Comparison of ENCODE assay signal across 19 mouse cellular contexts in the genomic region with DNA sequence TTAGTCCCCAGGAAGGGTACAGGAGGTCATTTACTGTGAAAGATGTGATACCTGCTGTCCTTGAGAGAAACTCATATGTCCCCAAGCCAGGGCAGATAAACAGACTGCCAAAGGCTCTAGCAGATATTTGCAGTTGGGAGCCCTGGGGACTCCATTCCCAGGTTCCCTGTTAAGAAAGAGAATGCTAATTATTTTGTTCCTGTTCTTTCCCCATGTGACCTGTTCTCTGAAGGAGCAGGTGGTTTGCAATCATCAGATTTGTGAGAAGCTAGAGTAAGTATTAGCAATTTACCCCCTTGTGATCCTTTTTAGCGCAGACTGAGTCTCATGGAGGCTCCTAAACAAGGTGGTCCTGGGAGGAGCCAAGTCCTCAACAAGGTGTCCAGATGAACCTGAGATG. TPM values are rescaled to one million over a fixed set of nuclear protein-coding genes. Genes with fewer than 3 reads are reported as not detected.
DNase-seq lines count a peak whose midpoint lies in the region; ATAC-seq lines count a peak whose summit lies in the region.
"Had no signal": no experiment of that assay in that cellular context is flagged by ENCODE, and none has a peak within 500 bp of the region (broad histone marks: within the 10 kb centered on the region; RNA-seq: fewer than 3 reads in every experiment).

Gene Olfr1357, minus strand, starts transcription at position 101 of the 400 bp plus-strand sequence.

- no peak for ATAC-seq in forebrain, embryonic 11.5 days (replicated peaks; ENCODE audit: low FRiP score)
- no peak for ATAC-seq in forebrain, embryonic 14.5 days
- ATAC-seq: activated CD4-positive, CD25-positive, alpha-beta regulatory T cell, adult 4 months; CD4-positive, CD25-positive, alpha-beta regulatory T cell, adult 4 months; Patski had no signal

- H3K4me2 ChIP-seq in forebrain, embryonic 11.5 days (ENCODE audit: low read depth, low read length, severe bottlenecking), result no peak within 1 kb of the TSS
- no peak within 1 kb of the TSS for H3K4me2 ChIP-seq in forebrain, embryonic 14.5 days (ENCODE audit: low read length)

- no peaks in the 10 kb centered on the region for H3K4me1 ChIP-seq in forebrain, embryonic 11.5 days (replicated peaks; ENCODE audit: control insufficient read depth, insufficient read depth, low read length)
- H3K4me1 ChIP-seq in forebrain, embryonic 14.5 days (ENCODE audit: control insufficient read depth, insufficient read depth, low read length), result no peaks in the 10 kb centered on the region

- H3K27me3 ChIP-seq in forebrain, embryonic 11.5 days (ENCODE audit: control insufficient read depth, insufficient read depth, low read length), result no peaks in the 10 kb centered on the region
- no peaks in the 10 kb centered on the region for H3K27me3 ChIP-seq in forebrain, embryonic 14.5 days (replicated peaks; ENCODE audit: control insufficient read depth, insufficient read depth, low read length)

- H3K27ac ChIP-seq in forebrain, embryonic 11.5 days (ENCODE audit: low read depth, low read length), result no peak within 1 kb of the TSS
- no peak within 1 kb of the TSS for H3K27ac ChIP-seq in forebrain, embryonic 14.5 days (ENCODE audit: low read depth, low read length)

- H3K36me3 ChIP-seq in forebrain, embryonic 11.5 days (ENCODE audit: control insufficient read depth, insufficient read depth, low read length), result no peaks in the 10 kb centered on the region
- no peaks in the 10 kb centered on the region for H3K36me3 ChIP-seq in forebrain, embryonic 14.5 days (ENCODE audit: control insufficient read depth, insufficient read depth, low read length)
- H3K36me3 ChIP-seq: G1E had no signal

- no peak within 1 kb of the TSS for H3K4me3 ChIP-seq in forebrain, embryonic 11.5 days (ENCODE audit: low read depth, low read length)
- no peak within 1 kb of the TSS for H3K4me3 ChIP-seq in forebrain, embryonic 14.5 days (ENCODE audit: low read depth, low read length)

- WGBS in forebrain, embryonic 11.5 days, result 96% methylated on average over 1 of the region's 1 CpGs
- WGBS in forebrain, embryonic 14.5 days, result 90% methylated on average over 1 of the region's 1 CpGs

- no peaks in the 10 kb centered on the region for H3K9me3 ChIP-seq in forebrain, embryonic 11.5 days (ENCODE audit: control insufficient read depth, low read length)
- H3K9me3 ChIP-seq in forebrain, embryonic 14.5 days (replicated peaks; ENCODE audit: control insufficient read depth, low read length), result no peaks in the 10 kb centered on the region
- H3K9me3 ChIP-seq: G1E had no signal

- peak; percentile 16 for DNase-seq in forebrain, embryonic 11.5 days (ENCODE audit: low spot score)
- DNase-seq in forebrain, embryonic 14.5 days (ENCODE audit: low spot score), result no peak
- DNase-seq: adrenal gland, adult 2 months; adrenal gland, adult 8-10 months; adrenal gland, postnatal 10 days; adrenal gland, postnatal 14 days; adrenal gland, postnatal 25 days; adrenal gland, postnatal 36 days; B cell, adult 2 months; cerebellum, adult 11 months; cerebellum, adult 11-12 months; cerebellum, adult 18-20 months; cerebellum, adult 2 months had no signal

- H3K9ac ChIP-seq in forebrain, embryonic 11.5 days (ENCODE audit: low read length), result no peak within 1 kb of the TSS
- H3K9ac ChIP-seq in forebrain, embryonic 14.5 days (ENCODE audit: low read length), result no peak within 1 kb of the TSS

RNA-seq across cellular contexts. Expression of gene Olfr1357, which starts in this region (rescaled TPM):
- polyA plus RNA-seq in forebrain, embryonic 11.5 days (2014; fragmentation: Nextera tagmentation; extraction: Ambion mirVana), result not detected in 2 replicates
- polyA plus RNA-seq in forebrain, embryonic 14.5 days (2014; fragmentation: Nextera tagmentation; extraction: Ambion mirVana), result not detected in 2 replicates
- polyA plus RNA-seq: activated CD4-positive, CD25-positive, alpha-beta regulatory T cell, adult 4 months; adrenal gland, adult 2 months; brain, embryonic 14.5 days; C2C12; CD4-positive, CD25-positive, alpha-beta regulatory T cell, adult 4 months; cerebellum, adult 2 months; G1E; Patski had no signal

Comparison
In these comparisons a context has a peak if more than half of its experiments do, and no peak if none do; other contexts are left out.
1. Peak in DNase-seq in forebrain, embryonic 11.5 days; RNA of the gene not detected or under 1 TPM.